Mouse (Mus musculus): Measurements from ENCODE around the gene Atp10a. TPM values are rescaled to one million over a fixed set of nuclear protein-coding genes. Genes with fewer than 3 reads are reported as not detected.

Gene Atp10a
- polyA plus RNA-seq, 1 experiment from 2014 or later: 1.1 TPM

GRCm38 (mm10) chr7:58767257-58767656, 111.3 kb downstream of the Atp10a start:
- H3K9ac ChIP-seq: no peak overlapping the region
- WGBS: 69% methylated on average over 6 of the region's 6 CpGs
- H3K36me3 ChIP-seq: no peaks in the 10 kb centered on the region
- no peak overlapping the region for H3K4me2 ChIP-seq
- ATAC-seq (ENCODE audit: low FRiP score, low read depth): peak; percentile 84
- no peak overlapping the region for H3K27ac ChIP-seq (replicated peaks)
- H3K4me1 ChIP-seq (replicated peaks): no peaks in the 10 kb centered on the region
- H3K9me3 ChIP-seq: no peaks in the 10 kb centered on the region
- H3K27me3 ChIP-seq: no peaks in the 10 kb centered on the region
- no peak overlapping the region for H3K4me3 ChIP-seq

GRCm38 (mm10) chr7:58768253-58768652, 112.3 kb downstream of the Atp10a start:
- Histone ChIP-seq H3K27me3 (no peaks in the 10 kb centered on the region), H3K9me3 (no peaks in the 10 kb centered on the region), H3K4me2 (no peak overlapping the region), H3K9ac (no peak overlapping the region), H3K4me3 (no peak overlapping the region), H3K36me3 (no peaks in the 10 kb centered on the region), H3K4me1 (replicated peaks) (no peaks in the 10 kb centered on the region), H3K27ac (replicated peaks) (no peak overlapping the region)
- 73% methylated on average over 2 of the region's 2 CpGs for WGBS
- no peak for ATAC-seq (ENCODE audit: low FRiP score, low read depth)

- no peaks in the 10 kb centered on the region for H3K9me3 ChIP-seq
- no peaks in the 10 kb centered on the region for H3K4me1 ChIP-seq (replicated peaks)
- H3K9ac ChIP-seq: no peak overlapping the region
- no peaks in the 10 kb centered on the region for H3K27me3 ChIP-seq
- H3K27ac ChIP-seq (replicated peaks): no peak overlapping the region
- H3K36me3 ChIP-seq: no peaks in the 10 kb centered on the region
- peak; percentile 64; the same call in 1 of the 2 replicates for ATAC-seq (ENCODE audit: low FRiP score, low read depth)
- H3K4me2 ChIP-seq: no peak overlapping the region
- H3K4me3 ChIP-seq: no peak overlapping the region
- WGBS: 82% methylated on average over 3 of the region's 3 CpGs
Observed at GRCm38 (mm10) chr7:58770254-58770653, 114.3 kb downstream of the Atp10a start.

GRCm38 (mm10) chr7:58772048-58772690, 116.2 kb downstream of the Atp10a start:
- Histone ChIP-seq H3K9me3 (no peaks in the 10 kb centered on the region), H3K27me3 (no peaks in the 10 kb centered on the region), H3K9ac (no peak overlapping the region), H3K4me1 (replicated peaks) (no peaks in the 10 kb centered on the region), H3K4me2 (no peak overlapping the region), H3K27ac (replicated peaks) (no peak overlapping the region), H3K4me3 (no peak overlapping the region), H3K36me3 (no peaks in the 10 kb centered on the region)
- ATAC-seq (ENCODE audit: low FRiP score, low read depth): no peak
- WGBS: 86% methylated on average over 6 of the region's 6 CpGs

- Histone ChIP-seq H3K4me1 (replicated peaks) (no peaks in the 10 kb centered on the region), H3K9ac (no peak overlapping the region), H3K27ac (replicated peaks) (no peak overlapping the region), H3K36me3 (no peaks in the 10 kb centered on the region), H3K4me3 (no peak overlapping the region), H3K4me2 (no peak overlapping the region), H3K27me3 (no peaks in the 10 kb centered on the region), H3K9me3 (no peaks in the 10 kb centered on the region)
- no peak for ATAC-seq (ENCODE audit: low FRiP score, low read depth)
Observed at GRCm38 (mm10) chr7:58779146-58779545, 123.2 kb downstream of the Atp10a start.

- H3K36me3 ChIP-seq: no peaks in the 10 kb centered on the region
- H3K4me2 ChIP-seq: no peak overlapping the region
- no peaks in the 10 kb centered on the region for H3K9me3 ChIP-seq
- H3K9ac ChIP-seq: no peak overlapping the region
- no peaks in the 10 kb centered on the region for H3K27me3 ChIP-seq
- ATAC-seq (ENCODE audit: low FRiP score, low read depth): peak; percentile 21; the same call in 1 of the 2 replicates
- H3K27ac ChIP-seq (replicated peaks): peak overlapping the region; percentile 65
- 49% methylated on average over 4 of the region's 4 CpGs for WGBS
- peaks cover 27% of the 10 kb centered on the region for H3K4me1 ChIP-seq (replicated peaks)
- H3K4me3 ChIP-seq: no peak overlapping the region
Observed at GRCm38 (mm10) chr7:58786986-58787385, 131.0 kb downstream of the Atp10a start.

- no peak for ATAC-seq (ENCODE audit: low FRiP score, low read depth)
- H3K4me3 ChIP-seq: no peak overlapping the region
- H3K27ac ChIP-seq (replicated peaks): peak overlapping the region; percentile 55
- H3K4me2 ChIP-seq: no peak overlapping the region
- H3K4me1 ChIP-seq (replicated peaks): peaks cover 27% of the 10 kb centered on the region
- H3K9me3 ChIP-seq: no peaks in the 10 kb centered on the region
- H3K27me3 ChIP-seq: no peaks in the 10 kb centered on the region
- 59% methylated on average over 3 of the region's 4 CpGs for WGBS
- H3K9ac ChIP-seq: no peak overlapping the region
- no peaks in the 10 kb centered on the region for H3K36me3 ChIP-seq
Observed at GRCm38 (mm10) chr7:58787585-58787984, 131.6 kb downstream of the Atp10a start.

- H3K27ac ChIP-seq (replicated peaks): peak overlapping the region; percentile 55
- H3K4me1 ChIP-seq (replicated peaks): peaks cover 27% of the 10 kb centered on the region
- no peaks in the 10 kb centered on the region for H3K27me3 ChIP-seq
- no peak overlapping the region for H3K9ac ChIP-seq
- 0 out of 2 replicates have a peak overlapping the region, but pooled peaks have one; percentile 2 for H3K4me2 ChIP-seq
- no peak overlapping the region for H3K4me3 ChIP-seq
- 31% methylated on average over 7 of the region's 7 CpGs for WGBS
- ATAC-seq (ENCODE audit: low FRiP score, low read depth): peak; percentile 67
- H3K9me3 ChIP-seq: no peaks in the 10 kb centered on the region
- no peaks in the 10 kb centered on the region for H3K36me3 ChIP-seq
Observed at GRCm38 (mm10) chr7:58788424-58789261, 132.7 kb downstream of the Atp10a start.

- WGBS: 95% methylated on average over 6 of the region's 6 CpGs
- Histone ChIP-seq H3K4me2 (no peak overlapping the region), H3K9ac (no peak overlapping the region), H3K4me1 (replicated peaks) (no peaks in the 10 kb centered on the region), H3K27ac (replicated peaks) (no peak overlapping the region), H3K36me3 (no peaks in the 10 kb centered on the region), H3K9me3 (no peaks in the 10 kb centered on the region), H3K4me3 (no peak overlapping the region), H3K27me3 (no peaks in the 10 kb centered on the region)
- no peak for ATAC-seq (ENCODE audit: low FRiP score, low read depth)
Observed at GRCm38 (mm10) chr7:58797281-58797680, 141.3 kb downstream of the Atp10a start.

- ATAC-seq (ENCODE audit: low FRiP score, low read depth): no peak
- Histone ChIP-seq H3K4me1 (replicated peaks) (no peaks in the 10 kb centered on the region), H3K9ac (no peak overlapping the region), H3K4me3 (no peak overlapping the region), H3K4me2 (no peak overlapping the region), H3K27ac (replicated peaks) (no peak overlapping the region), H3K36me3 (no peaks in the 10 kb centered on the region), H3K27me3 (no peaks in the 10 kb centered on the region), H3K9me3 (no peaks in the 10 kb centered on the region)
- 82% methylated on average over 7 of the region's 7 CpGs for WGBS
Observed at GRCm38 (mm10) chr7:58800916-58801315, 144.9 kb downstream of the Atp10a start.

GRCm38 (mm10) chr7:58801791-58802190, 145.8 kb downstream of the Atp10a start:
- no peaks in the 10 kb centered on the region for H3K27me3 ChIP-seq
- H3K4me1 ChIP-seq (replicated peaks): no peaks in the 10 kb centered on the region
- no peak overlapping the region for H3K9ac ChIP-seq
- no peak overlapping the region for H3K27ac ChIP-seq (replicated peaks)
- H3K36me3 ChIP-seq: no peaks in the 10 kb centered on the region
- no peak overlapping the region for H3K4me2 ChIP-seq
- WGBS: 87% methylated on average over 2 of the region's 2 CpGs
- no peak for ATAC-seq (ENCODE audit: low FRiP score, low read depth)
- no peaks in the 10 kb centered on the region for H3K9me3 ChIP-seq
- H3K4me3 ChIP-seq: no peak overlapping the region

- H3K36me3 ChIP-seq: no peaks in the 10 kb centered on the region
- H3K9me3 ChIP-seq: no peaks in the 10 kb centered on the region
- H3K4me1 ChIP-seq (replicated peaks): peaks cover 7% of the 10 kb centered on the region; the same call in 1 of the 2 replicates
- no peaks in the 10 kb centered on the region for H3K27me3 ChIP-seq
- H3K27ac ChIP-seq (replicated peaks): peak overlapping the region; percentile 55
- ATAC-seq (ENCODE audit: low FRiP score, low read depth): peak; percentile 81; the same call in 1 of the 2 replicates
- H3K4me3 ChIP-seq: no peak overlapping the region
- H3K4me2 ChIP-seq: no peak overlapping the region
- H3K9ac ChIP-seq: no peak overlapping the region
- WGBS: 39% methylated on average over 6 of the region's 6 CpGs
Observed at GRCm38 (mm10) chr7:58822147-58822681, 166.2 kb downstream of the Atp10a start.

Measured in hindbrain, embryonic 15.5 days (tissue).